Mouse (Mus musculus) intestine, postnatal 0 days (tissue): Measurements from ENCODE around the gene Hes3. TPM values are rescaled to one million over a fixed set of nuclear protein-coding genes. Genes with fewer than 3 reads are reported as not detected.

Source experiments
- ATAC-seq: fragments of 200-750 bp; cut with Nextera tagmentation; 2 replicates; pipeline ENCODE4 v1.8.0; 2017; ENCODE audit warnings: mild to moderate bottlenecking, moderate TSS enrichment, moderate library complexity
- H3K27ac ChIP-seq: fragments of 300-500 bp; sonication (generic); 2 replicates; pipeline ENCODE4 v1.5.1; 2014; ENCODE audit warnings: mild to moderate bottlenecking, low read depth, low read length, moderate library complexity
- H3K27me3 ChIP-seq: fragments of 300-500 bp; sonication (generic); replicated peaks from 2 replicates; pipeline ENCODE4 v1.6.1; 2014; ENCODE audit warnings: low read length, mixed read lengths; ENCODE audit not compliant: control insufficient read depth, insufficient read depth
- H3K36me3 ChIP-seq: fragments of 300-500 bp; sonication (generic); 2 replicates; pipeline ENCODE4 v1.6.1; 2014; ENCODE audit warnings: mild to moderate bottlenecking, moderate library complexity; ENCODE audit not compliant: control insufficient read depth, insufficient read depth
- H3K4me1 ChIP-seq: fragments of 300-500 bp; sonication (generic); replicated peaks from 2 replicates; pipeline ENCODE4 v1.6.1; 2014; ENCODE audit warnings: antibody characterized with exemption, low read length, mixed read lengths; ENCODE audit not compliant: control insufficient read depth, insufficient read depth
- H3K4me2 ChIP-seq: fragments of 300-500 bp; sonication (generic); replicated peaks from 2 replicates; pipeline ENCODE4 v1.6.1; 2014; ENCODE audit warnings: low read depth, mild to moderate bottlenecking, moderate library complexity
- H3K4me3 ChIP-seq: fragments of 300-500 bp; sonication (generic); 2 replicates; pipeline ENCODE4 v1.5.1; 2014; ENCODE audit warnings: low read depth, low read length
- H3K9ac ChIP-seq: fragments of 300-500 bp; sonication (generic); 2 replicates; pipeline ENCODE4 v1.6.1; 2014; ENCODE audit warnings: mild to moderate bottlenecking, low read depth, low read length
- H3K9me3 ChIP-seq: fragments of 300-500 bp; sonication (generic); 2 replicates; pipeline ENCODE4 v1.6.1; 2016; ENCODE audit warnings: mixed run types; ENCODE audit not compliant: control insufficient read depth
- CTCF ChIP-seq: sonication (generic); IDR thresholded peaks from 2 replicates; pipeline ENCODE4 v1.5.1; 2016; ENCODE audit warnings: low read depth, mild to moderate bottlenecking, control low read depth, antibody characterized with exemption, moderate library complexity
- WGBS: fragments of 180-500 bp; shearing (Covaris S2); extraction: QIAGEN DNeasy Blood & Tissue Kit; methylation state at CpG from one replicate; pipeline ENCODE4 v1.1.7; 2014; 5-methylcytosine and 5-hydroxymethylcytosine counted together
- polyA plus RNA-seq: library from polyadenylated mRNA; unstranded; fragments of >200 nt; fragmentation: Nextera tagmentation; extraction: Ambion mirVana; gene quantifications from 2 replicates; pipeline ENCODE4 v1.2.1, GENCODE M21; 2015

Hes3 gene
- polyA plus RNA-seq, 1 experiment from 2014 or later, result not detected

- Histone ChIP-seq H3K4me2 (no peak overlapping the region), H3K27ac (0 out of 2 replicates have a peak overlapping the region, but pooled peaks have one; percentile 62), H3K27me3 (no peaks in the 10 kb centered on the region), H3K9ac (no peak overlapping the region), H3K36me3 (no peaks in the 10 kb centered on the region; the same call in 1 of the 2 replicates), H3K4me3 (no peak overlapping the region), H3K9me3 (no peaks in the 10 kb centered on the region), H3K4me1 (peaks cover 4% of the 10 kb centered on the region; the same call in 1 of the 2 replicates)
- no peak for ATAC-seq
- WGBS, result 87% methylated on average over 9 of the region's 9 CpGs
- TF ChIP-seq CTCF, result peak; percentile 64
Observed at GRCm38 (mm10) chr4:152264867-152265568, 26.4 kb downstream of the Hes3 start.

GRCm38 (mm10) chr4:152264177-152264530 is 27.3 kb downstream of the Hes3 start:
- H3K36me3 ChIP-seq, result no peaks in the 10 kb centered on the region; the same call in 1 of the 2 replicates
- peak overlapping the region; percentile 62 for H3K27ac ChIP-seq
- peaks cover 4% of the 10 kb centered on the region; the same call in 1 of the 2 replicates for H3K4me1 ChIP-seq
- H3K4me3 ChIP-seq, result no peak overlapping the region
- H3K9ac ChIP-seq, result 0 out of 2 replicates have a peak overlapping the region, but pooled peaks have one; percentile 17
- H3K27me3 ChIP-seq, result no peaks in the 10 kb centered on the region
- ATAC-seq, result peak; percentile 28; the same call in 1 of the 2 replicates
- 46% methylated on average over 4 of the region's 4 CpGs for WGBS
- H3K9me3 ChIP-seq, result no peaks in the 10 kb centered on the region
- TF ChIP-seq CTCF, result no peak
- H3K4me2 ChIP-seq, result peak overlapping the region; percentile 17

- no peak for TF ChIP-seq CTCF
- no peak overlapping the region for H3K4me3 ChIP-seq
- 0 out of 2 replicates have a peak overlapping the region, but pooled peaks have one; percentile 17 for H3K9ac ChIP-seq
- no peaks in the 10 kb centered on the region; the same call in 1 of the 2 replicates for H3K36me3 ChIP-seq
- ATAC-seq, result peak; percentile 55; the same call in 1 of the 2 replicates
- H3K27ac ChIP-seq, result peak overlapping the region; percentile 62
- no peaks in the 10 kb centered on the region for H3K9me3 ChIP-seq
- H3K4me1 ChIP-seq, result peaks cover 4% of the 10 kb centered on the region; the same call in 1 of the 2 replicates
- 41% methylated on average over 10 of the region's 10 CpGs for WGBS
- H3K4me2 ChIP-seq, result peak overlapping the region; percentile 17
- H3K27me3 ChIP-seq, result no peaks in the 10 kb centered on the region
Observed at GRCm38 (mm10) chr4:152263512-152264176, 27.8 kb downstream of the Hes3 start.

- TF ChIP-seq CTCF, result no peak
- no peaks in the 10 kb centered on the region for H3K9me3 ChIP-seq
- no peaks in the 10 kb centered on the region for H3K27me3 ChIP-seq
- H3K4me3 ChIP-seq, result no peak overlapping the region
- ATAC-seq, result no peak
- 63% methylated on average over 9 of the region's 9 CpGs for WGBS
- H3K4me2 ChIP-seq, result no peak overlapping the region
- no peak overlapping the region for H3K27ac ChIP-seq
- no peaks in the 10 kb centered on the region; the same call in 1 of the 2 replicates for H3K36me3 ChIP-seq
- peaks cover 4% of the 10 kb centered on the region; the same call in 1 of the 2 replicates for H3K4me1 ChIP-seq
- no peak overlapping the region for H3K9ac ChIP-seq
Observed at GRCm38 (mm10) chr4:152263089-152263488, 28.4 kb downstream of the Hes3 start.

DNA sequence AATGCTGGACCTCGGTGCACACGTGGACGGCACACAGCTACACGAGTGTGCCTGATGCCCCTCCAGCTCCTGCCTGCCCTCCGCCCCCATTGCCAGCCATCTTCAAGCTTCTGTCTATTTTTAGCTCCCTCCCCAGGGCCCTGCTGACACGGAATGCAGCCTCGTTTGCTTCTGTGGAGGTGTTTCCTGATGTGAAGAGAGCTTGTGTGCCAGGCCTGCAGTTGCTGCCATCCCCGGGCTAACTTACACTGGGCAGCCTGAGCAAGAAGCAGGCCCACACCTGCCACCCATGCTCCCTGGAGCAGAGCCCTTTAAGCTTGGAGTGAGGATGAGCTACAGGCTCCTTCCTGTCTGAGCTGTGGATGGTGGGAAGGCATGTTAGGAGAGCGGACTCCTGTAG is 29.3 kb downstream of the Hes3 start:
- H3K9me3 ChIP-seq, result no peaks in the 10 kb centered on the region
- H3K27ac ChIP-seq, result no peak overlapping the region
- no peak overlapping the region for H3K4me2 ChIP-seq
- no peak for TF ChIP-seq CTCF
- ATAC-seq, result no peak
- no peak overlapping the region for H3K9ac ChIP-seq
- H3K4me3 ChIP-seq, result no peak overlapping the region
- peaks cover 4% of the 10 kb centered on the region; the same call in 1 of the 2 replicates for H3K4me1 ChIP-seq
- no peaks in the 10 kb centered on the region for H3K27me3 ChIP-seq
- no peaks in the 10 kb centered on the region; the same call in 1 of the 2 replicates for H3K36me3 ChIP-seq
- WGBS, result 74% methylated on average over 9 of the region's 9 CpGs

GRCm38 (mm10) chr4:152260451-152260850 is 31.0 kb downstream of the Hes3 start:
- Histone ChIP-seq H3K4me2 (no peak overlapping the region), H3K4me3 (no peak overlapping the region), H3K9me3 (no peaks in the 10 kb centered on the region), H3K27me3 (no peaks in the 10 kb centered on the region), H3K4me1 (peaks cover 4% of the 10 kb centered on the region; the same call in 1 of the 2 replicates), H3K27ac (no peak overlapping the region), H3K36me3 (no peaks in the 10 kb centered on the region; the same call in 1 of the 2 replicates), H3K9ac (no peak overlapping the region)
- no peak; the same call in 1 of the 2 replicates for ATAC-seq
- WGBS, result 84% methylated on average over 8 of the region's 8 CpGs
- no peak for TF ChIP-seq CTCF
